Mouse (Mus musculus) liver, embryonic 14 days (tissue): ENCODE results near the gene Dcn. TPM values are rescaled to one million over a fixed set of nuclear protein-coding genes. Genes with fewer than 3 reads are reported as not detected.

ENCODE experiments used
- polyA plus RNA-seq: library from polyadenylated mRNA; depleted of rRNA; stranded (reverse); fragments of >200 nt; gene quantifications from 2 replicates; pipeline ENCODE4 v1.2.3, GENCODE M21; 2012; rRNA removed

Gene Dcn
- polyA plus RNA-seq, result 32.0 and 36.2 TPM in 2 replicates

DNA sequence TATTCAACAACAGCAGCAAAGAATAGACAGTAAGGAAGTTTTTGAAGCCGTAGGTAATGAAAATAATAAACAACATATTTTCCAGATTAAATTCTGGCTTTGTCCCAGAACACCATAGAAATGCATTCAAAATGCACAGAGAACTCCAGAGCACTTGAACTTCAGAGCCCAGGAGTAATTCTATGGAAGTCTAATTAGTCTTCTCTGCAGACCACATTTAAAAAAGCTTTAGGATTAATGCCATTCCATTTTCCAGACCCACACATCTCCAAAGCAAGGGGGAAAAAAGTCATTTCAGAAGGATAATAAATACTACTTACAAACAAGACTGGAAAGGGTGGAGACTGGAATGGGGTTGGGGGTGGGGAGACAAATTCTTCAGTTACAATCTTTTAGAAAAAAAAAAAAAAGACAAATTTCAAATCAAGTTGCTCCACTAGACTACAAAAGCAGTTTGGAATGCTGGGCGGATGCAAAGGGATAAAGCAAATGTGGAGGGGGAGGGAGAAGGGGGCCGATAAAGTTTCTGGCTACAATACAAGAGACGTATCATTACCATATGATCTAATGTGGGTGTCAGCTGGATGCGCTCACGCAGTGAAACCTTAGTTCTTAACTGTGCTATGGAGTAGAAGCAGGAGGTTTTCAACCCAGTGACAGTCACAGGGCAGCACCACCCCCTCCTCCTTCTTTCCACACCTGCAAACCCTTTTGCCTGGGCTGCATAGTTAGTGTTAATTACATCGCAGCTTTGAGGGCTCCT, at the start of gene Dcn:
TSS of gene Dcn (plus strand) at position 606 of the 763 bp plus-strand sequence.

GRCm38 (mm10) chr10:97564957-97565856, 85.8 kb downstream of the Dcn start, which contains the start of gene Lum:
Gene Lum, plus strand, starts transcription at chr10:97565128.

Other genes starting within 250 kb of the Dcn start
- gene Lum, start 85.5 kb downstream of the Dcn start, polyA plus RNA-seq, result 17.9 and 21.0 TPM in 2 replicates
- 0.08 TPM in 1 of 2 replicates, not detected in the other for gene Kera, start 127.3 kb downstream of the Dcn start, polyA plus RNA-seq
- gene Epyc, start 164.5 kb downstream of the Dcn start, polyA plus RNA-seq, result not detected in 2 replicates
- gene Ccer1, start 213.4 kb downstream of the Dcn start, polyA plus RNA-seq, result not detected in 2 replicates
- not detected in 2 replicates for gene C030005K15Rik, start 247.1 kb downstream of the Dcn start, polyA plus RNA-seq